Comparison of ENCODE assay signal across 8 mouse cellular contexts in genomic region chr17:7939640-7940039, GRCm38 (mm10). TPM values are rescaled to one million over a fixed set of nuclear protein-coding genes. Genes with fewer than 3 reads are reported as not detected.
DNase-seq lines count a peak whose midpoint lies in the region; ATAC-seq and TF ChIP-seq lines count a peak whose summit lies in the region.
"Had no signal": no experiment of that assay in that cellular context is flagged by ENCODE, and none has a peak within 500 bp of the region (broad histone marks: within the 10 kb centered on the region; RNA-seq: fewer than 3 reads in every experiment).

No protein-coding gene starts in this region.

- peak; percentile 51 for DNase-seq in layer of hippocampus, adult 9-11 months
- DNase-seq in layer of hippocampus, adult 9-10 months (ENCODE audit: low spot score): no peak
- DNase-seq in ES-CJ7 (ENCODE audit: low read depth, low spot score): peak; percentile 35
- DNase-seq in adrenal gland, postnatal 14 days: peak; percentile 72
- DNase-seq in heart, postnatal 4 days: peak; percentile 40

- H3K4me2 ChIP-seq in myocyte (ENCODE audit: low read depth): peak overlapping the region; percentile 53
- H3K4me2 ChIP-seq: liver, embryonic 15.5 days had no signal

- H3K4me3 ChIP-seq in myocyte: no peak overlapping the region
- H3K4me3 ChIP-seq: liver, embryonic 15.5 days had no signal

- no peaks in the 10 kb centered on the region for H3K79me2 ChIP-seq in myocyte (ENCODE audit: control insufficient read depth, insufficient read depth)

- H3K27me3 ChIP-seq in myocyte (ENCODE audit: control insufficient read depth, insufficient read depth, insufficient read length): no peaks in the 10 kb centered on the region
- H3K27me3 ChIP-seq: liver, embryonic 15.5 days had no signal

- TF ChIP-seq POLR2A in myocyte (IDR thresholded peaks at IDR 0.05; ENCODE audit: insufficient read length, low read depth): no peak

- no peak for ATAC-seq in erythroid progenitor cell, adult 5-6 weeks (replicated peaks; ENCODE audit: low FRiP score, poor library complexity, severe bottlenecking)

- H3ac ChIP-seq in myocyte (ENCODE audit: control insufficient read depth, insufficient read length): no peak overlapping the region

- H3K36me3 ChIP-seq in myocyte (ENCODE audit: control insufficient read depth, insufficient read depth): no peaks in the 10 kb centered on the region
- H3K36me3 ChIP-seq: liver, embryonic 15.5 days had no signal

TF ChIP-seq in myocyte, 11 proteins besides CTCF, POLR2A, EP300 and RAD21:
- no peak for TF ChIP-seq REST (IDR thresholded peaks at IDR 0.05; ENCODE audit: insufficient read depth, insufficient read length)
- no peak for TF ChIP-seq CEBPB (IDR thresholded peaks at IDR 0.05; ENCODE audit: insufficient read depth, poor library complexity, severe bottlenecking)
- no peak for TF ChIP-seq MYOG (IDR thresholded peaks at IDR 0.05; ENCODE audit: control insufficient read depth in 1 of 3, insufficient read depth in 1 of 3, insufficient read length in 2 of 3, low read depth in 2 of 3)
- TF ChIP-seq USF1 (IDR thresholded peaks at IDR 0.05; ENCODE audit: low read depth): no peak
- TF ChIP-seq MAX (IDR thresholded peaks at IDR 0.05; ENCODE audit: low read depth): no peak
- TF ChIP-seq MYOD1 (IDR thresholded peaks at IDR 0.05; ENCODE audit: control insufficient read depth in 1 of 3, insufficient read length in 2 of 3, low read depth in 2 of 3): no peak
- no peak for TF ChIP-seq TCF12 (IDR thresholded peaks at IDR 0.05; ENCODE audit: insufficient read depth, poor library complexity, severe bottlenecking)
- no peak for TF ChIP-seq POLR2AphosphoS2 (IDR thresholded peaks at IDR 0.05; ENCODE audit: insufficient read length, low read depth)
- no peak for TF ChIP-seq E2F4 (IDR thresholded peaks at IDR 0.05; ENCODE audit: insufficient read depth)

RNA-seq across cellular contexts. Expression of gene Rsph3a, which starts 5.8 kb away (rescaled TPM):
- total RNA-seq in adrenal gland, postnatal 14 days (2021): 43.1 and 46.0 TPM in 2 replicates
- total RNA-seq in heart, postnatal 4 days (2021): 10 to 100 TPM; 41.3 to 44.9 TPM
- polyA plus RNA-seq in myocyte (2012; fragmentation: generic; extraction: Trizol): 53.7 TPM
- total RNA-seq in erythroid progenitor cell, adult 5-6 weeks (2015; ENCODE audit: low replicate concordance): 27.8 and 39.0 TPM in 2 replicates
- total RNA-seq in erythroid progenitor cell, adult 5-6 weeks (2017; ENCODE audit: low replicate concordance): 1.5 and 19.5 TPM in 2 replicates

RNA-seq across cellular contexts. Expression of gene Tagap, which starts 13.8 kb away (rescaled TPM):
- 3.9 and 6.6 TPM in 2 replicates for total RNA-seq in adrenal gland, postnatal 14 days (2021)
- total RNA-seq in heart, postnatal 4 days (2021): 1 to 10 TPM; 1.9 to 2.5 TPM
- polyA plus RNA-seq in myocyte (2012; fragmentation: generic; extraction: Trizol): 1.0 TPM
- total RNA-seq in erythroid progenitor cell, adult 5-6 weeks (2015; ENCODE audit: low replicate concordance): 3.4 and 14.8 TPM in 2 replicates
- total RNA-seq in erythroid progenitor cell, adult 5-6 weeks (2017; ENCODE audit: low replicate concordance): 3.1 and 4.4 TPM in 2 replicates
